Mouse (Mus musculus): ENCODE measurements at regions not wholly inside any gene's neighbourhood (a gene's known extent, or its start where the extent isn't known, plus 50 kb on each side); places are given as distances from the start of the nearest gene placed in this dataset.

- no peak for TF ChIP-seq CTCF (IDR thresholded peaks at IDR 0.05; ENCODE audit: borderline replicate concordance, extremely low read depth, insufficient read depth, insufficient read length)
- TF ChIP-seq POLR2A (IDR thresholded peaks at IDR 0.05; ENCODE audit: borderline replicate concordance, extremely low read depth, insufficient read depth, insufficient read length, poor library complexity, severe bottlenecking): no peak
Measured at GRCm38 (mm10) chr9:115584874-115585273, 274.7 kb upstream of the Stt3b start.
